Comparison of ENCODE assay signal across 13 mouse cellular contexts in the genomic region with DNA sequence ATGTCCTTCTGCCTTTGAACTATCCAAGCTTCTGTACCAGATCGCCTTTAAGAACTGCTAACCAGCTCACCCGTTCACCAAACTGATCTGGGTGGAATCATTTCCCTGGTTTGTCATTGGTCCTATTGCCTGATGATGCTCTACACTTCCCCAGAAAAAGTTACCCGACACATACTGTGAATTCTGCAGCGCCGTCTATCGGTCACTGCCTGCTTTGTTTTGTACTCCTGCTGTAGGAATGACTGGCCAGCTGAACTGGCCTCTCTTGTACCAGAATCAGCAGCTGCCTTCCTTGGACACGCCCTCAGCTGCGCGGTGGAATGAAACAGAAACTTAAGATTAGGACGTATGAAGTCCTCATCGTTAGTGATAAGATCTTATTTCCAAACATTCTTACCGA.
DNase-seq lines count a peak whose midpoint lies in the region; ATAC-seq and TF ChIP-seq lines count a peak whose summit lies in the region.
"Had no signal": no experiment of that assay in that cellular context is flagged by ENCODE, and none has a peak within 500 bp of the region (broad histone marks: within the 10 kb centered on the region; RNA-seq: fewer than 3 reads in every experiment).

No protein-coding gene starts in this region.

- no peaks in the 10 kb centered on the region for H3K9me3 ChIP-seq in intestine, postnatal 0 days (ENCODE audit: control insufficient read depth)
- no peaks in the 10 kb centered on the region for H3K9me3 ChIP-seq in intestine, embryonic 15.5 days
- H3K9me3 ChIP-seq: liver, embryonic 13.5 days; stomach, embryonic 15.5 days had no signal

- no peaks in the 10 kb centered on the region for H3K4me1 ChIP-seq in intestine, postnatal 0 days (replicated peaks; ENCODE audit: control insufficient read depth, insufficient read depth, low read length)
- H3K4me1 ChIP-seq in intestine, embryonic 15.5 days (replicated peaks): no peaks in the 10 kb centered on the region
- H3K4me1 ChIP-seq: liver, embryonic 13.5 days; stomach, embryonic 15.5 days had no signal

- no peak overlapping the region for H3K4me3 ChIP-seq in intestine, postnatal 0 days (ENCODE audit: low read depth, low read length)
- H3K4me3 ChIP-seq in intestine, embryonic 15.5 days (replicated peaks): no peak overlapping the region
- H3K4me3 ChIP-seq: liver, embryonic 13.5 days; stomach, embryonic 15.5 days had no signal

- no peaks in the 10 kb centered on the region for H3K36me3 ChIP-seq in intestine, postnatal 0 days (ENCODE audit: control insufficient read depth, insufficient read depth)
- H3K36me3 ChIP-seq in intestine, embryonic 15.5 days: no peaks in the 10 kb centered on the region
- H3K36me3 ChIP-seq: liver, embryonic 13.5 days; stomach, embryonic 15.5 days had no signal

- no peak for ATAC-seq in intestine, postnatal 0 days
- no peak for ATAC-seq in intestine, embryonic 15.5 days
- ATAC-seq: forebrain, embryonic 16.5 days had no signal

- H3K27me3 ChIP-seq in intestine, postnatal 0 days (replicated peaks; ENCODE audit: control insufficient read depth, insufficient read depth, low read length): no peaks in the 10 kb centered on the region
- no peaks in the 10 kb centered on the region for H3K27me3 ChIP-seq in intestine, embryonic 15.5 days (replicated peaks)
- H3K27me3 ChIP-seq: liver, embryonic 13.5 days; stomach, embryonic 15.5 days had no signal

- H3K9ac ChIP-seq in intestine, postnatal 0 days (ENCODE audit: low read depth, low read length): no peak overlapping the region
- no peak overlapping the region for H3K9ac ChIP-seq in intestine, embryonic 15.5 days
- H3K9ac ChIP-seq: liver, embryonic 13.5 days; stomach, embryonic 15.5 days had no signal

- peak; percentile 33 for DNase-seq in adrenal gland, adult 2 months
- no peak for DNase-seq in adrenal gland, adult 8-10 months
- peak; percentile 32 for DNase-seq in lung, postnatal 10 days
- no peak for DNase-seq in lung, adult 18-20 months
- DNase-seq in embryo, embryonic 10.5 days (ENCODE audit: low spot score): peak; percentile 10
- no peak for DNase-seq in thymus, postnatal 0 days (ENCODE audit: low spot score)
- DNase-seq: cerebellum, adult 9-11 months; gastrocnemius, postnatal 14 days; liver, embryonic 13.5 days had no signal

- H3K4me2 ChIP-seq in intestine, postnatal 0 days (replicated peaks; ENCODE audit: low read depth): no peak overlapping the region
- no peak overlapping the region for H3K4me2 ChIP-seq in intestine, embryonic 15.5 days (replicated peaks)
- H3K4me2 ChIP-seq: liver, embryonic 13.5 days; stomach, embryonic 15.5 days had no signal

- H3K27ac ChIP-seq in intestine, postnatal 0 days (ENCODE audit: low read depth, low read length): no peak overlapping the region
- H3K27ac ChIP-seq in intestine, embryonic 15.5 days: no peak overlapping the region
- H3K27ac ChIP-seq: liver, embryonic 13.5 days; stomach, embryonic 15.5 days had no signal

- 55% methylated on average over 12 of the region's 12 CpGs for WGBS in intestine, postnatal 0 days
- WGBS in intestine, embryonic 15.5 days: 61% methylated on average over 12 of the region's 12 CpGs

- TF ChIP-seq CTCF in intestine, postnatal 0 days (IDR thresholded peaks at IDR 0.05; ENCODE audit: low read depth): peak; percentile 51

Comparison
In these comparisons a context has a peak if more than half of its experiments do, and no peak if none do; other contexts are left out.
1. DNase-seq: peak in adrenal gland, adult 2 months (single experiment), lung, postnatal 10 days (single experiment) and embryo, embryonic 10.5 days (single experiment); none in adrenal gland, adult 8-10 months (single experiment), lung, adult 18-20 months (0 of 2) and thymus, postnatal 0 days (single experiment).